Mouse (Mus musculus): ENCODE measurements at regions not wholly inside any gene's neighbourhood (a gene's known extent, or its start where the extent isn't known, plus 50 kb on each side); places are given as distances from the start of the nearest gene placed in this dataset.

DNA sequence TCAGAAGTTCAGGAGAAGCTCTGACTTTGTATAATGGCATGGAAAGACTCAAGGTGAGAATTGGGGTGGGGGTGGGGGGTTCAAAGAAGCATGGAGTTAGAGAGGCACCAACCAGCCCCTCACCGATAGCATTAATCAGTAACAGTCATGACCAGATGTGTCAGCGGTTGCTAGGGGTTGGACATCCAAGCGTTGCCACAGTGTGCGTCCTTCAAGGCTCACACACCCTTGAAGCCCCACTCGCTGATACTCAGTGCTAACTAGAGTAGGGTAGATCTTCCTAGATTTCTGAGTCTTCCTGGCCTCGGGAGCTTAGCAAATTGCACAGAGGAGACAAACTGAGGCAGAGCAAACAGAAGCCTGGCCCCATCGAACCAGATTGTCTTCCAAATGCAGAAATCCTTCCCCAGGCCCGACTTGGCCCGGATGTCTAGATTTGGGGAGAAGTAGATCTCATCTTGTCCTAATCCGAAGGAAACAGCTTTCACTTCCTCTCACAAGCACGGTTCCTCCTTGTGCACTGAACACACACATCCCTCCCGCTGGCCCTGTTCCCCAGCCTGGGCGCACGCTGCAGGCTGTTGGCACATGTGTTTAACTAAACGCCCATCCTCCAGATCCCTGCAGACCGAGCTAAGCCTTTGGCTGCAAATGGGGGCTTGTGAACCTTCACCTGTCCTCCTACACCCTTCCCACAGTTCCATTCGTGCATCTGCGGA lies 73.1 kb upstream of the Vrk1 start:
- H3K27ac ChIP-seq, result no peak overlapping the region

DNA sequence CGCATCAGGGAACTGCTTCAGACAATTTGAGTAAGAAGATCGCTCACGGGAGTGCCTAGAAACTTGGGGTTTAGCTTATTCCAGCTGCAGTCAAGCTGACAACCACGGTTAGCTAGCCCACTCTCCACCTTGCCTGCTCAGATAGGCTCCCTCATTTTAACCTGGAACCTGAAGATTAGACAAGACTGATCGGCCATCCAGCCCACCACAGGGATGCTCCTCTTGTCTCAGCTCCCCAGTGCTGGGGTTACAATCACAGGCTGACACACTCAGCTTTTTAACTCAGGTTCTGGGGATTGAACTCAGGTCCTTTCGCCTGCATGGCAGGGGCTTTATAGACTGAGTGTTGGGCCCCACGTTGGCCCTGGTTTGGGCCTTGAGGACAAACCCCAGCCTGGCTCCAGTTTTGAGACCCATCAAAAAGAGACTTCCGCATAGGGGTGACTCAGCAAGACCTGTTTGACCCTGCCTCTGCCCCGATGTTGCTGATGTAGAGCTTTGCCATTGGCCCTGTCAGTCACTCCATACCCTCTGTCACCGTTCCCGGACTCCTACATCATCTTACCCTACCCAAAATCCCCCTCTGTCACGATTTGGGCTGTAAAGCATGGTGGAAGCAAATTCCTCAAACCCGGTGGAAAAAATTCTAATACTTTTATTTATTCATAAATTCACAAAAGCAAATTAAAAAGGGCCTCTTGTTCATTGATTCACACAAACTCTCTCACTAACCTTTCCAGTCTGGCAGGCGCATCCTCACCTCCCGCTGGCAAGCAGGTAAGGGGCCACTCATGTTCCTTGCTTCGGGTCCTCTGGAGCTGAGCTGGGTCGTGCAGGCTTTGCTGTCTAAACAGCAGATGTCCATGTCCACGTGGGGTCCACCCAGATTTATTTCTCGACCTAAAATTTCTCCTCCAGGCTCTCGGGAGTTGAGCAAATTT lies 67.6 kb upstream of the Vrk1 start:
- Histone ChIP-seq H3K4me1 (no peaks in the 10 kb centered on the region), H3K27ac (no peak overlapping the region), H3K36me3 (replicated peaks) (no peaks in the 10 kb centered on the region), H3K9me3 (no peaks in the 10 kb centered on the region), H3K4me3 (no peak overlapping the region), H3K27me3 (ENCODE audit: poor library complexity, severe bottlenecking) (peaks cover 2% of the 10 kb centered on the region; the same call in 1 of the 2 replicates)
- no peak for DNase-seq (ENCODE audit: extremely low spot score, low spot score)
- WGBS, result 81% methylated on average over 20 of the region's 20 CpGs

More for the DNA sequence above, 73.1 kb upstream of the Vrk1 start:
- DNase-seq (ENCODE audit: extremely low spot score, low spot score), result no peak
- H3K4me1 ChIP-seq, result peaks cover 14% of the 10 kb centered on the region
- peaks cover 33% of the 10 kb centered on the region for H3K27me3 ChIP-seq (ENCODE audit: poor library complexity, severe bottlenecking)
- no peaks in the 10 kb centered on the region; the same call in 1 of the 2 replicates for H3K9me3 ChIP-seq
- no peaks in the 10 kb centered on the region for H3K36me3 ChIP-seq (replicated peaks)
- 87% methylated on average over 18 of the region's 18 CpGs for WGBS
- H3K4me3 ChIP-seq, result no peak overlapping the region

- no peaks in the 10 kb centered on the region for H3K36me3 ChIP-seq (replicated peaks)
- no peaks in the 10 kb centered on the region for H3K27me3 ChIP-seq (ENCODE audit: poor library complexity, severe bottlenecking)
- H3K27ac ChIP-seq, result no peak overlapping the region
- no peak for DNase-seq (ENCODE audit: extremely low spot score, low spot score)
- no peak overlapping the region for H3K4me3 ChIP-seq
- no peaks in the 10 kb centered on the region for H3K9me3 ChIP-seq
- H3K4me1 ChIP-seq, result no peaks in the 10 kb centered on the region
- 93% methylated on average over 8 of the region's 8 CpGs for WGBS
Measured at GRCm38 (mm10) chr12:105943077-105943433, 67.0 kb upstream of the Vrk1 start.

DNA sequence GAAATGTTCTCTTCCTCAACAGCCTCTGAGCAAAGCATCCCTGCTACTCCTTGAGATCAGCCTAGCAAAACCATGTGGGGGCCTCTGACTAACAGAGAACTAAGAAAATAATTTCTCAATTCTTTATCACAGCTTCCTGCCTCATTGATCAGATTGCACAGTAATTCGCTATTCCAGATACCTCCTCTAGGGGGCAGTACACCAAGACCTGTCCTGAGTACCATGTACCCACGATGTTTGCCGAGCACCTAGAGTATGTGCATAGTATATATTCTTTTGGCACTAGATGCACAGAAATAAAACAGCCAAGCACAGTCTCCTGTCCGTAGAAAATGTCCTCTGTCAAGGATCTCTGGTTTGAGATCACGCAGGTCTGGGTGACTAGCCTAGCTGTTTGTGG lies 62.7 kb upstream of the Vrk1 start:
- H3K9me3 ChIP-seq, result no peaks in the 10 kb centered on the region

DNA sequence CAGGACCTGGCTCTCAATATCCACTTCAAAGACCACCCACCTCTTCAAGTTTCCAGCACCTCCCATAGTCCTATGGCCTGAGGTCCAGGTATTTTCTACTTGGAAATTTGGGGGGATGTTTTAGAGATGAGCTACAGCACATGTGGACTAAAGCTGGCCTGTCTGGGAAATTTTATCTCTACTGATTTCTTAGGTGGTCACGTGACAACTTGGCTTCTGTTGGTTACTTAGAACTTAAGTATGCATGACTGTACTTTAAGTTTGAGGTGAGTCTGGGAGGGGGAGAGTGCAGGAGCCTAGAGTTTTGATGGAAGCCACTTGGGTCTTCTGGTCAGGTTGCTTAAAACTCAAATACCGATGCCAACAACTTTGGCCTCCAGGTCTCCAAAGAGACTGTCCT lies 61.7 kb upstream of the Vrk1 start:
- Histone ChIP-seq H3K4me1 (peaks cover 9% of the 10 kb centered on the region; the same call in 1 of the 2 replicates), H3K9me3 (no peaks in the 10 kb centered on the region), H3K36me3 (replicated peaks) (no peaks in the 10 kb centered on the region), H3K4me3 (no peak overlapping the region), H3K27me3 (ENCODE audit: poor library complexity, severe bottlenecking) (no peaks in the 10 kb centered on the region), H3K27ac (no peak overlapping the region)
- no peak for DNase-seq (ENCODE audit: extremely low spot score, low spot score)
- WGBS, result 83% methylated on average over 2 of the region's 2 CpGs

More for the DNA sequence above, 62.7 kb upstream of the Vrk1 start:
- Histone ChIP-seq H3K4me1 (peaks cover 9% of the 10 kb centered on the region; the same call in 1 of the 2 replicates), H3K4me3 (no peak overlapping the region), H3K36me3 (replicated peaks) (no peaks in the 10 kb centered on the region), H3K27me3 (ENCODE audit: poor library complexity, severe bottlenecking) (no peaks in the 10 kb centered on the region), H3K27ac (no peak overlapping the region)
- WGBS, result 58% methylated on average over 5 of the region's 5 CpGs
- DNase-seq (ENCODE audit: extremely low spot score, low spot score), result no peak

GRCm38 (mm10) chr12:105955764-105956290 lies 54.2 kb upstream of the Vrk1 start:
- peak overlapping the region; percentile 48; the same call in 1 of the 2 replicates for H3K27ac ChIP-seq
- no peak overlapping the region for H3K4me3 ChIP-seq
- no peak for DNase-seq (ENCODE audit: extremely low spot score, low spot score)
- peaks cover 40% of the 10 kb centered on the region for H3K4me1 ChIP-seq
- WGBS, result 74% methylated on average over 1 of the region's 1 CpGs
- no peaks in the 10 kb centered on the region for H3K9me3 ChIP-seq
- H3K36me3 ChIP-seq (replicated peaks), result no peaks in the 10 kb centered on the region
- peaks cover 28% of the 10 kb centered on the region for H3K27me3 ChIP-seq (ENCODE audit: poor library complexity, severe bottlenecking)

- Histone ChIP-seq H3K4me1 (peaks cover 61% of the 10 kb centered on the region), H3K36me3 (replicated peaks) (no peaks in the 10 kb centered on the region), H3K4me3 (no peak overlapping the region), H3K27me3 (ENCODE audit: poor library complexity, severe bottlenecking) (peaks cover 65% of the 10 kb centered on the region), H3K27ac (no peak overlapping the region), H3K9me3 (no peaks in the 10 kb centered on the region)
- no peak for DNase-seq (ENCODE audit: extremely low spot score, low spot score)
- WGBS, result 71% methylated on average over 7 of the region's 7 CpGs
Measured at GRCm38 (mm10) chr12:105959756-105960155, 50.3 kb upstream of the Vrk1 start.
